Mouse (Mus musculus) fat pad, adult 2 months (tissue): ENCODE results near the gene Slc35e1.

Experiments used
- DNase-seq: peaks from one replicate; pipeline ENCODE4 v3.0.0-alpha.2; 2011; ENCODE audit warnings: low read depth, low spot score; ENCODE audit errors: extremely low read depth

Gene Slc35e1

GRCm38 (mm10) chr8:72491680-72492621, at the start of gene Slc35e1:
TSS of gene Slc35e1 (minus strand) at chr8:72492614.
- no peak for DNase-seq

- DNase-seq = no peak
Measured at GRCm38 (mm10) chr8:72539234-72539633, 46.8 kb upstream of the Slc35e1 start.

GRCm38 (mm10) chr8:72534888-72535287, 42.5 kb upstream of the Slc35e1 start:
- DNase-seq = no peak

- DNase-seq = no peak
Measured at GRCm38 (mm10) chr8:72532103-72532502, 39.7 kb upstream of the Slc35e1 start.

GRCm38 (mm10) chr8:72521888-72522287, 29.5 kb upstream of the Slc35e1 start:
- DNase-seq = no peak

GRCm38 (mm10) chr8:72517421-72517988, 25.1 kb upstream of the Slc35e1 start:
- no peak for DNase-seq

- no peak for DNase-seq
Measured at GRCm38 (mm10) chr8:72513158-72513557, 20.7 kb upstream of the Slc35e1 start.

- DNase-seq = no peak
Measured at GRCm38 (mm10) chr8:72512648-72513047, 20.2 kb upstream of the Slc35e1 start.

GRCm38 (mm10) chr8:72507505-72507904, 15.1 kb upstream of the Slc35e1 start:
- no peak for DNase-seq

- DNase-seq = no peak
Measured at GRCm38 (mm10) chr8:72504637-72505314, 12.4 kb upstream of the Slc35e1 start.

GRCm38 (mm10) chr8:72504137-72504536, 11.7 kb upstream of the Slc35e1 start:
- no peak for DNase-seq

- no peak for DNase-seq
Measured at GRCm38 (mm10) chr8:72500521-72500931, 8.1 kb upstream of the Slc35e1 start.

GRCm38 (mm10) chr8:72499521-72500284, 7.3 kb upstream of the Slc35e1 start:
- no peak for DNase-seq

- no peak for DNase-seq
Measured at GRCm38 (mm10) chr8:72498527-72498926, 6.1 kb upstream of the Slc35e1 start.

GRCm38 (mm10) chr8:72497911-72498310, 5.5 kb upstream of the Slc35e1 start:
- no peak for DNase-seq

- DNase-seq = no peak
Measured at GRCm38 (mm10) chr8:72496217-72496616, 3.8 kb upstream of the Slc35e1 start.

- no peak for DNase-seq
Measured at GRCm38 (mm10) chr8:72495411-72496111, 3.1 kb upstream of the Slc35e1 start.

- no peak for DNase-seq
Measured at GRCm38 (mm10) chr8:72493381-72493780, 967 bp upstream of the Slc35e1 start.

GRCm38 (mm10) chr8:72492622-72493081, 238 bp upstream of the Slc35e1 start:
- peak; percentile 75 for DNase-seq

- DNase-seq = no peak
Measured at GRCm38 (mm10) chr8:72491017-72491416, 1.4 kb downstream of the Slc35e1 start.
